ENCODE assay signal across 26 mouse cellular contexts in genomic region chr11:94259814-94260213, GRCm38 (mm10). TPM values are rescaled to one million over a fixed set of nuclear protein-coding genes. Genes with fewer than 3 reads are reported as not detected.
A peak's percentile ranks its signal among the peaks of the same experiment; 100 is the strongest.
DNase-seq lines count a peak whose midpoint lies in the region; ATAC-seq lines count a peak whose summit lies in the region.
"Had no signal": no experiment of that assay in that cellular context is flagged by ENCODE, and none has a peak within 500 bp of the region (broad histone marks: within the 10 kb centered on the region; RNA-seq: fewer than 3 reads in every experiment).

No protein-coding gene starts in this region.

- H3K36me3 ChIP-seq in forebrain, embryonic 10.5 days (replicated peaks): no peaks in the 10 kb centered on the region
- no peaks in the 10 kb centered on the region for H3K36me3 ChIP-seq in forebrain, embryonic 12.5 days (replicated peaks)
- H3K36me3 ChIP-seq: heart, embryonic 15.5 days; hindbrain, embryonic 12.5 days; intestine, embryonic 15.5 days; kidney, embryonic 15.5 days; limb, embryonic 12.5 days had no signal

- H3K9me3 ChIP-seq in forebrain, embryonic 10.5 days: no peaks in the 10 kb centered on the region
- H3K9me3 ChIP-seq in forebrain, embryonic 12.5 days: peaks cover 4% of the 10 kb centered on the region; the same call in 1 of the 2 replicates
- H3K9me3 ChIP-seq: heart, embryonic 15.5 days; hindbrain, embryonic 12.5 days; intestine, embryonic 15.5 days; kidney, embryonic 15.5 days; limb, embryonic 12.5 days had no signal

- intact Hi-C loops in left cerebral cortex, postnatal 14 days (cut with DNase I): no loop called here

- H3K4me3 ChIP-seq in forebrain, embryonic 10.5 days: no peak overlapping the region
- no peak overlapping the region for H3K4me3 ChIP-seq in forebrain, embryonic 12.5 days (replicated peaks)
- H3K4me3 ChIP-seq: erythroblast, embryonic 14.5 days; heart, embryonic 15.5 days; hindbrain, embryonic 12.5 days; intestine, embryonic 15.5 days; kidney, embryonic 15.5 days; left cerebral cortex, adult 2 months; limb, embryonic 12.5 days had no signal

- no peak for ATAC-seq in forebrain, embryonic 12.5 days (ENCODE audit: low FRiP score)
- ATAC-seq in CD4-positive, CD25-positive, alpha-beta regulatory T cell, adult 4 months: peak; percentile 57
- ATAC-seq in common myeloid progenitor, adult 5-6 weeks (replicated peaks; ENCODE audit: low read depth, poor library complexity, severe bottlenecking): peak; percentile 93
- peak; percentile 79 for ATAC-seq in megakaryocyte progenitor cell, adult 5-6 weeks (replicated peaks; ENCODE audit: poor library complexity)
- ATAC-seq: forebrain, embryonic 16.5 days; intestine, embryonic 15.5 days had no signal

- no peak overlapping the region for H3K4me2 ChIP-seq in forebrain, embryonic 12.5 days
- H3K4me2 ChIP-seq: heart, embryonic 15.5 days; hindbrain, embryonic 12.5 days; intestine, embryonic 15.5 days; kidney, embryonic 15.5 days; limb, embryonic 12.5 days had no signal

- no peak for DNase-seq in forebrain, embryonic 10.5 days (ENCODE audit: extremely low spot score, low spot score)
- no peak for DNase-seq in adrenal gland, postnatal 25 days
- DNase-seq in layer of hippocampus, adult 18-20 months (ENCODE audit: low spot score in 2 of 2): no peak
- DNase-seq in left cerebral cortex, postnatal 14 days (ENCODE audit: low spot score in 2 of 2): no peak
- DNase-seq: adrenal gland, adult 2 months; cerebellum, adult 18-20 months; cerebellum, postnatal 36 days; lung, adult 2 months; lung, postnatal 4 days; midbrain, embryonic 14.5 days had no signal

- no peaks in the 10 kb centered on the region for H3K27me3 ChIP-seq in forebrain, embryonic 10.5 days (ENCODE audit: poor library complexity, severe bottlenecking)
- H3K27me3 ChIP-seq in forebrain, embryonic 12.5 days: no peaks in the 10 kb centered on the region
- H3K27me3 ChIP-seq: heart, embryonic 15.5 days; hindbrain, embryonic 12.5 days; intestine, embryonic 15.5 days; kidney, embryonic 15.5 days; limb, embryonic 12.5 days had no signal

- H3K9ac ChIP-seq in forebrain, embryonic 12.5 days: no peak overlapping the region
- H3K9ac ChIP-seq: heart, embryonic 15.5 days; hindbrain, embryonic 12.5 days; intestine, embryonic 15.5 days; kidney, embryonic 15.5 days; limb, embryonic 12.5 days had no signal

- WGBS in forebrain, embryonic 10.5 days: 54% methylated on average over 4 of the region's 4 CpGs
- WGBS in forebrain, embryonic 12.5 days: 43% methylated on average over 4 of the region's 4 CpGs

- peak overlapping the region; percentile 33; the same call in 1 of the 2 replicates for H3K27ac ChIP-seq in forebrain, embryonic 10.5 days
- H3K27ac ChIP-seq in forebrain, embryonic 12.5 days: no peak overlapping the region
- H3K27ac ChIP-seq: heart, embryonic 15.5 days; hindbrain, embryonic 12.5 days; intestine, embryonic 15.5 days; kidney, embryonic 15.5 days; left cerebral cortex, adult 2 months; limb, embryonic 12.5 days had no signal

- peaks cover 23% of the 10 kb centered on the region for H3K4me1 ChIP-seq in forebrain, embryonic 10.5 days
- 0 out of 2 replicates have a peak, but pooled peaks cover 6% of the 10 kb centered on the region for H3K4me1 ChIP-seq in forebrain, embryonic 12.5 days
- H3K4me1 ChIP-seq: heart, embryonic 15.5 days; intestine, embryonic 15.5 days had no signal

RNA-seq across cellular contexts. Expression of gene Wfikkn2, which starts 14.0 kb away (rescaled TPM):
- 0.46 and 1.2 TPM in 2 replicates for polyA plus RNA-seq in forebrain, embryonic 10.5 days (2016; fragmentation: Nextera tagmentation; extraction: Ambion mirVana)
- 4.4 and 5.1 TPM in 2 replicates for polyA plus RNA-seq in forebrain, embryonic 12.5 days (2016; fragmentation: Nextera tagmentation; extraction: Ambion mirVana)
- polyA plus RNA-seq in CD4-positive, CD25-positive, alpha-beta regulatory T cell, adult 4 months (2017; shearing (Covaris generic)): 1 to 10 TPM in 1 of 2 experiments, under 1 TPM in 1; 0.86 to 2.4 TPM
- total RNA-seq in common myeloid progenitor, adult 5-6 weeks (2017): 0.41 and 0.58 TPM in 2 replicates
- total RNA-seq in megakaryocyte progenitor cell, adult 5-6 weeks (2015): 0.52 TPM in 1 of 2 replicates, not detected in the other
- total RNA-seq in megakaryocyte progenitor cell, adult 5-6 weeks (2017): 0.21 and 0.27 TPM in 2 replicates
- total RNA-seq in adrenal gland, postnatal 25 days (2021): 0.39 TPM in 1 of 2 replicates, not detected in the other
- under 1 TPM; 0.68 to 0.77 TPM for total RNA-seq in layer of hippocampus, adult 18-20 months (2021)
- 1 to 10 TPM; 1.4 to 1.8 TPM for total RNA-seq in left cerebral cortex, postnatal 14 days (2021)
- polyA plus RNA-seq: erythroblast, embryonic 14.5 days had no signal

RNA-seq across cellular contexts. Expression of gene Gm21885, which starts 21.9 kb away (rescaled TPM):
- polyA plus RNA-seq in forebrain, embryonic 10.5 days (2016; fragmentation: Nextera tagmentation; extraction: Ambion mirVana): 0.34 TPM in 1 of 2 replicates, not detected in the other
- 0.27 TPM in 1 of 2 replicates, not detected in the other for polyA plus RNA-seq in forebrain, embryonic 12.5 days (2016; fragmentation: Nextera tagmentation; extraction: Ambion mirVana)
- 1 to 10 TPM in 1 of 2 experiments, not detected in 1; 1.3 TPM for polyA plus RNA-seq in CD4-positive, CD25-positive, alpha-beta regulatory T cell, adult 4 months (2017; shearing (Covaris generic))
- total RNA-seq in common myeloid progenitor, adult 5-6 weeks (2017): not detected in 2 replicates
- not detected in 2 replicates for total RNA-seq in megakaryocyte progenitor cell, adult 5-6 weeks (2015)
- not detected in 2 replicates for total RNA-seq in megakaryocyte progenitor cell, adult 5-6 weeks (2017)
- not detected in 2 replicates for total RNA-seq in adrenal gland, postnatal 25 days (2021)
- not detected for total RNA-seq in layer of hippocampus, adult 18-20 months (2021)
- total RNA-seq in left cerebral cortex, postnatal 14 days (2021): not detected
- total RNA-seq: adrenal gland, adult 2 months; gastrocnemius, adult 18-20 months; layer of hippocampus, adult 8-10 months; left cerebral cortex, adult 2 months had no signal
- polyA plus RNA-seq: adrenal gland, adult 2 months; embryonic facial prominence, embryonic 11.5 days; erythroblast, embryonic 14.5 days; gonadal fat pad, adult 2 months; heart, embryonic 15.5 days; kidney, embryonic 15.5 days; limb, embryonic 12.5 days; lung, adult 2 months had no signal

RNA-seq across cellular contexts. Expression of gene Tob1, which starts 48.6 kb away (rescaled TPM):
- 18.8 and 20.1 TPM in 2 replicates for polyA plus RNA-seq in forebrain, embryonic 10.5 days (2016; fragmentation: Nextera tagmentation; extraction: Ambion mirVana)
- 42.6 and 43.1 TPM in 2 replicates for polyA plus RNA-seq in forebrain, embryonic 12.5 days (2016; fragmentation: Nextera tagmentation; extraction: Ambion mirVana)
- 1 to 10 TPM; 4.7 to 8.9 TPM for polyA plus RNA-seq in CD4-positive, CD25-positive, alpha-beta regulatory T cell, adult 4 months (2017; shearing (Covaris generic))
- 8.6 and 10.3 TPM in 2 replicates for total RNA-seq in common myeloid progenitor, adult 5-6 weeks (2017)
- 8.3 and 9.4 TPM in 2 replicates for total RNA-seq in megakaryocyte progenitor cell, adult 5-6 weeks (2015)
- total RNA-seq in megakaryocyte progenitor cell, adult 5-6 weeks (2017): 3.5 and 5.2 TPM in 2 replicates
- total RNA-seq in adrenal gland, postnatal 25 days (2021): 245 and 267 TPM in 2 replicates
- 10 to 100 TPM; 46.3 to 48.6 TPM for total RNA-seq in layer of hippocampus, adult 18-20 months (2021)
- total RNA-seq in left cerebral cortex, postnatal 14 days (2021): 10 to 100 TPM; 33.7 to 37.3 TPM
